Mouse (Mus musculus) monocyte, adult 5-6 weeks (primary cell): ENCODE measurements around the gene Fcgrt. TPM values are rescaled to one million over a fixed set of nuclear protein-coding genes. Genes with fewer than 3 reads are reported as not detected.
"Not testable (repeated sequence)": the region's sequence is repeated elsewhere in the genome, so short reads cannot be mapped to it uniquely, and the experiment has no call there.

Experiments
- ATAC-seq: fragments of 153-309, 156-312 bp; replicated peaks from 2 replicates; pipeline ENCODE4 v1.8.0; 2017; ENCODE audit warnings: mild to moderate bottlenecking; ENCODE audit not compliant: low TSS enrichment, insufficient number of reproducible peaks, severe bottlenecking, poor library complexity, low FRiP score
- total RNA-seq: library from RNA; stranded (forward); fragments of 200-1000, 200-491, 200-594 nt; gene quantifications from 3 replicates; pipeline ENCODE4 v1.2.3, GENCODE M21; 2017

Gene Fcgrt
- total RNA-seq, 1 experiment from 2014 or later, result 100 TPM

DNA sequence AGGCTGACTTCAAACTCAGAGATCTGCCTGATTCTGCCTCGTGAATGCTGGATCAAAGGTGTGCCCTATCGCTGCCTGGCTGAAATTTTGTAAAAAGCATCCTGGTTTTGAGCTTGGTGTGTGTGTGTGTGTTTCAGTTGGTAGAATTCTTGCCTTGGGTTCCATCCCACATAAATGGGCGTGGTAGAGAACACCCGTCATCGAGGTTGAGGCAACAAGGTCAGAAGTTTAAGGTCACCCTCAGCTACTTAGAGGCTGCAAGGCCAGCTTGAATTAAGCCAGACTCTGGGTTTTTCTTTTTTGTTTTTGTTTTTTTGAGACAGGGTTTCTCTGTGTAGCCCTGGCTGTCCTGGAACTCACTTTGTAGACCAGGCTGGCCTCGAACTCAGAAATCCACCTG lies 14.7 kb upstream of the Fcgrt start:
- ATAC-seq, result no peak

DNA sequence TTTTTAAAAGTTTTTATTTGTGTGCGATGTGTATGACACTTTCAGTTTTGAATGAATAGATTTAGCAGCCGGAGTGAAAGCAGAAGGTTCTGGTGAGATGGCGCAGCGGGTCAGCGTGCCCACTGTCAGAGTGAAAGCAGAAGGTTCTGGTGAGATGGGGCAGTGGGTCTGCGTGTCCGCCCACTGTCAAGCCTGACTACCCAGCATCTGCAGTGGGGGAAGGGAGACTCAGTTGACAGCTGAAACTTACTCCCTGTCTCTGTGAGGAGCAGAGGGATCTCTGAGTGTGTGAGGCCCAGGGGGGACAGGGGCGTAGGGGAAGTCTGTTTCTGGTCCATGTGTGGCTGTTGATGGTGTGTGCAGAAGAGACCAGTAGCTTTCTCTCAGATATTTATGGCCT lies 13.9 kb upstream of the Fcgrt start:
- no peak for ATAC-seq

DNA sequence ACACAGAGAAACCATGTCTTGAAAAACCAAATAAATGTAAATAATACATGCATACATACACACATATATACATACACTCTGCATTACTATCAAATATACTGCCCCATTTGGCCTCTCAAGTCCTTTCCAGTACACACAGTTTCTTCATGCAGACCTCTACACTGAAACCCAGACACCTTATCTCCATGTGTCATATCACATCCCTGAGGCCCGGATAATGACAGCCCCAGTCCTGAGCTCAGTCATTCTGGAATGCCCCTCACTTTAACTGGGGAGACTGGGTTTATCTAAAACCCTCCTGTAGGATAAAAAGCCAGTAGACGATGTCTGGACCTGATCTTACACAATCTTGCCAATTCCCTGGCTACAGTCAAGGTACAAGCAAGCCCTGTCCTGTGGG lies 9.8 kb upstream of the Fcgrt start:
- no peak for ATAC-seq

DNA sequence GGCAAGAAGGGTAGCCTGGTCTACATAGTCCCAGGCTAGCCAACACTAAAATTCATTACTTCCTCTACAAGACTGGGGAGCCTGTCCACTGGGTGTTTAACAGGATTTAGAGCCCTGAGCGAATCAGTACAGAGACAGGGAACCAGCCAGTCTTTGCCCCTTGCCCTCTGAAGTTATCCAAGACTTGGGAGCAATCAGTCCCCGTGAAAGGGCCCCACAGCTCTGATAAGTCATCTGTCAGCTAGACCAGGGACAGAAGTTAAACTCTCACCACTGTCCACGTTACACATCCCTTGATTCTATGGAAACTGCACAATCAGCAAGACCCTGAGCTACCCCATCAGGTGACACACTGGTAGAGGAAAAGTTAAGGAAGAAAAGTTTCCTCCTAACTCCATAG lies 8.9 kb upstream of the Fcgrt start:
- no peak for ATAC-seq

DNA sequence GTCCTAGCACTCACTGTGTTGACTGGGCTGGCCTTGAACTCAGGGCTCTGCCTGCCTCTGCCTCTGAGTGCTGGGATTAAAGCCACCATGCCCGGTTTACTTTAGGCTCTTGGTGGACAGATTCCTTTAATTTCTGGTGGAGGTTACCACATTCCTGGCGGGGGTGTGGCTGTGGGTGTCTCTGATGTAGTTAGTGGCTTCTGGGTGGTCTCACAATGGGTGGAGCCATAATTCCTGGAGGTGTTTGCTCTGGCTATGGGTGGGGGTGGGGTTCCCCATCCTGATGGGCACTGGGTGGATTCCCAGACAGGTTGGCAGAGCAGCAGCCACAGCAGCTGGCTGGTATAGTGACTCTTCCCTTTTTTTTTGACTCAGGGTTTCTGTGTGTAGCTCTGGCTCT lies 8.3 kb upstream of the Fcgrt start:
- no peak for ATAC-seq

DNA sequence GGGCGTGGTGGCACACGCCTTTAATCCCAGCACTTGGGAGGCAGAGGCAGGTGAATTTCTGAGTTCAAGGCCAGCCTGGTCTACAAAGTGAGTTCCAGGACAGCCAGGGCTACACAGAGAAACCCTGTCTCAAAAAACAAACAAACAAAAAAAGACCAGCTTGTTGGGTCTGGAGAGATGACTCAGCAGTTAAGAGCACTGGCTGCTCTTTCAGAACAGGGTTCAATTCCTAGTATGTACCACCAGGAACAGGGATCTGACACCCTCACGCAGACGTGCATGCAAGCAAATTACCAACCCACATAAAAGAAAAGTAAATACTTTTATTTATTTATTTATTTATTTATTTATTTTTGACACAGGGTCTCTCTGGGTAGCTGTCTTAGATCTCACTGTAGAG lies 6.4 kb upstream of the Fcgrt start:
- not testable (repeated sequence) for ATAC-seq

DNA sequence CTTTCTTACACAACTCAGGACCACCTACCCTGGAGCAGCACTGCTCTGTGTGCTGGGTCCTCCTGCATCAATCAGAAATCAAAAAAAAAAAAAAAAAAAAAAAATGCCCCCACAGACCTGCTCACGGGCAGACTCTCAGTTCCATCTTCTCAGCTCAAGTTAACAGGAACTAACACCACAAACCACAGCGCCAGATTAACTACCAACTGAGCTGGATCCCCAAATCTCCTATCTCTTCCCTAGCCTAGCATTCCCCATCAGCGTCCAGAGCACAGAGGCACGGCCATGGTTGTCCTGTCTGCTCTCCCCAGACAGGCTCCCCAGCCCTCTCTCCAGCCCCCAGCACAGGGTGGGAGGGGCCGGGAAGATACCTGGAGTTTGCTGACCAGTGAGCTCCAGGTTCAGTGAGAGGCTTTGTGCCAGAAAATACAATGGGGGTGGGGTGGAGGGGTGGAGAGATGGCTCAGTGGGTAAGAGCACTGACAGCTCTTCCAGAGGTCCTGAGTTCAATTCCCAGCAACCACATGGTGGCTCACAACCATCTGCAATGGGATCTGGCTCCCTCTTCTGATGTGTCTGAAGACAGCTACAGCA lies 3.5 kb upstream of the Fcgrt start:
- no peak for ATAC-seq

DNA sequence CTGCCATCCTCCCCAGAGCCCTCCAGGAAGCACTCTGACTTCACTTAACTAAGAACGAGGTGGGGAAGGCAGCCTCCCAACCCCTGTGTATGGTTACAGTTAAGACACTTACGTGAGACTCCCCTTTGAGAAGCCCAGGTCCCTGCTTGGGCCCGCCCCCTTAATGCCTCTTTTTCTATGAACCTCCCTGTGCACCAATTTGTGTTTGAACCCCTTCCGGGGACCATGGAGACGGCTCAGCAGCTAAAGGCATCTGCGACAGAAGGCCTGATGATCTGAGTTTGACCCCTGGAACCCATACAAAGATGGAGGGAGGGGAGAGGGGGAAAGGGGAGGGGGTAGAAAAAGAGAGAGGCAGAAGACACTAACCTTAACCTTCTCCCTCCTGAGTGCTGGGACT lies 2.8 kb upstream of the Fcgrt start:
- ATAC-seq, result no peak

DNA sequence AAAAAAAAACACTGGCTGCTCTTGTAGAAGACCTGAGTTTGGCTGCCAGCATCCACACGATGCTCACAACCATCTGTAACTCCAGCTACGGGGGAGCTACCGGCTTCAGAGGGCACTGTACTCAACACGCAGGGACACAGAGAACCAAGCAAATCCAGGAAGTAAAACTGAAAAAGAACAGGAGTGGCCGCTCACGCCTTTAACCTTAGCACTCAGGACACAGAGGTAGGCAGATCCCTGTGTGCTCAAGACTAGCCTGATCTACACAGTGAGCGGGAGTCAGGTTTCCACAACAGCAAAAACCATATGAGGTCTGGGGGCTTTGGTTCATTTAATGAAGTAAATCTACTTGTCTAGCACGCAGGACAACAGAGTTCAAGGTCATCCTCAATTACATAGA lies 1.8 kb upstream of the Fcgrt start:
- ATAC-seq, result no peak

DNA sequence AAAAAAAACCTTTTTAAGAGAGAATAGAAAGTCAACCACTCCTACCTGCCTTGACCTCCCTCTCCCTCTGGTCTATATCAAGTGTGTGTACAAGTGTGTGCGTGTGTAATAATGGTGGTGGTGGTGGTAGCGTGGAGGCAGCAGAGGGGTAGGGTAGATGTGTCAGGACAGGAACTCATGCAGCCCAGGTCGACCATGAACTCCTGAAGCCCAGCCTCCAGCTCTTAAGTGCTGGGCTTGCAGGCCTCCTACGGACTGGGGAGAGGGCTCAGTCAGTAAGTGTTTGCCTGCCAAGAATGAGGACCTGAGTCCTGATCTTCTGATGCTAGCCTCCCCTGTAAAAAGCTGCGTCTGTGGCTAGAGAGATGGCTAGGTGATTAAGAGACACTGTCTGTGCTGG lies 1.3 kb upstream of the Fcgrt start:
- ATAC-seq, result no peak

DNA sequence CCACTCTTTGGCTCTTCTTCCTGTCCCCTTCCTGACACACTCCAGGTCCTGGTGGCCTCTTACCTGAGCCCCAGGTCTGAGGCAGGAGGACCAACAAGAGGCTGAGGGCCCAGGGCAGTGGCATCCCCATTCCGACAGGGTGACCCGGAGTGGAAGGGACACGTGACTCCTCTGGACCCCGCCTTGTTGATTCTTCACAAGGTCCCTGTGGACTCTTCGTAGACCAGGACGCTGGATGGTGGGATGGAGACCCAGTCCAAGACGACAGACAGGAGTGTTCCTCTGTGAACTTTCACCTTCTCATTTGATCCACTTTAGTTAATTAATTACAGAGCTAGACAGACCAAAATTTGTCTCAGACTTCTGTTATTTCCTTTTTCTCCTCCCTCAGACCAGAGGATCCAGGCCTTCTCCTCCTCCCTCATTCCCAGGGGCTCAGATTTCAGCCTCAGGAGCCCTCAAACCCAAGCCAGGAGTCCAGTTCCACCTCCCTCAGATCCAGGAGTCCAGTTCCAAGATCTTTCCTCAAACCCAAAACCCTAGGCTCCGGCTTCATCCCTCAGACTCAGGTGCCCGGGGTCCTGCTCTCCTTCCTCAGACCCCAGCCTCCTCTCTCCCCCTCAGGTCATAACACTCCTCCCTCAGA lies 588 bp downstream of the Fcgrt start:
- no peak for ATAC-seq

DNA sequence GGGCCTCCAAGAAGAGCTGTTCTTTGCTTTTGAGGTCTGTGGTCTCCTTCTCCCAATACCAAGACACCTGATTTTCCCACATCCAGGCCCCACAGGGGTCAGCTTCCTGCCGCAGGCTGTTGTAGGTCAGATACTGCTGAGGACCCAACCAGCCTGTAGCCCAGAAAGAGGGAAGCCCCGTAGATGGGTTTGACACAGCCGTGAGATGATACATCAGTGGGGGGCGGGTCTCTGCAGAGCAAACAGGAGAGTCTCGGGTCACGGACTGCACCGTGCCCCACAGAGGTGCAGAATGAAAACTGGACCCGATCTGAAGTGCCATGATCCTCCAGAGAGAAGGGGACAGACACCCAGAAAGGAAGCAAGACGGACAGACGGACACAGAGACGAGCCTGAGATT lies 1.2 kb downstream of the Fcgrt start:
- ATAC-seq, result no peak

DNA sequence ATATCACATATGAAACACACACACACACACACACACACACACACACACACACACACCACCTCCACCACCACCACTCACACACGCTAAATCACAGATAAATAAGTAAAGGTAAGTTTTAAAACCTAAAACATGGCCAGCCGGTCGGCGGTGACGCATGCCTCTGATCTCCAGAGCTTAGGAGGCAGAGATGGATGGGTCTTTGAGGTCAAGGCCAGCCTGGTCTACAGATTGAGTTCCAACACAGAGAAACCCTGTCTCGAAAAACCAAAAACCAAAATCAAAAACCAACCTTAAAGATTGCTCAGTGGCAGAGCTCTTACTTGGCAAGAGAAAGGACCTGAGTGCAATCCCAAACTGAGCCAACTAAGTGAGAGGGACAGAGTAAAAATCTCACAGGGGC lies 3.6 kb downstream of the Fcgrt start:
- no peak for ATAC-seq

DNA sequence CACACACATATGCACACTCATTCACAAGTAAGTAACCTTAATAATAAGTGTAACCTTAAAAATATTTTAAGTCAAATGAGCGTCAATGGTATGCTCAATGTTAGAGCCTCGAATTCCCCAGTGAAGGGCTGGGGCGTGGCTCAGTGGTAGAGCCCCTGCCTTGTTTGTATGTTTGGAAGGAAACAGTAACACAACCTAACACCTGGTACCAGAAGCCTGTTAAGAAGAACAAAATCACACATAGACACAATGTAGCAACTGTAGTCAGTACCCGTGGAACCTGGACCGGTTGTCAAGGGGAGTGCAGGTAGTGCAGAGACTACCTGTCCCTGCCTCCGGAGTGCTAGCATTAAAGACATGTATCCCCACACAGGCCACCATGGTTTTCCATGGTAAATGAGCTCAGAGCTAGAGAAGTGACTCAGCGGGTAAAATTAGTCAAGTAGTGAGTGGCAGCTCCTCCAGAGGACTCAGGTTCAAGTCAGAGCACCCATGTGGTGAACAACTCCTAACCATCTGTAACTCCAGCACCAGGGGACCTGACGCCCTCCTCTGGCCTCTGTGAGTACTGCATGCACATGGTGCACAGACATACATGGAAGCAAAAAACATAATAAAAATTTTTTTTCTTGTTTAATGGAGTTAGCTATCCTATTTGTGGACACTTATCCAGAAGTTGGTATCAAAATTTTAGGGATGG lies 5.0 kb downstream of the Fcgrt start:
- ATAC-seq, result no peak

DNA sequence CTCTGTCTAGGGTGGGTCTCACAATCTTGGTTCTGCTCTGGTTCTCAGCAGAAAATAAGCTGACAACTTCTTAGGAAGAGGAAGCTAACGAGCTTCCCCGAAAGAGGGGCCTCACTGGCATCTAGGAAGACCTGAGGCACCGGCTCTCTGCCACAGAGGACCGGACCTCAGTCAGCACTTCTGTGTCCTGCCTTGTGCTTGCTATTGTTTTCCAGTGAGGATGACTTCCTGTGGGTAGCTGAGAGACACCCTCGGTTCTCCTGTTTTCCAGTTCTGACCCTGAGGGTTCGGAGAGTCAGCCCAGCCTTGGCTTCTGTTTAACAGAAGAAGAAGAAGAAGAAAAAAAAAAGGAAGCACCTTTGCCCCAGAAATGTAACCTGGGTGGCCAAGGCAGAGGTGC lies 6.2 kb downstream of the Fcgrt start:
- peak; percentile 49 for ATAC-seq

DNA sequence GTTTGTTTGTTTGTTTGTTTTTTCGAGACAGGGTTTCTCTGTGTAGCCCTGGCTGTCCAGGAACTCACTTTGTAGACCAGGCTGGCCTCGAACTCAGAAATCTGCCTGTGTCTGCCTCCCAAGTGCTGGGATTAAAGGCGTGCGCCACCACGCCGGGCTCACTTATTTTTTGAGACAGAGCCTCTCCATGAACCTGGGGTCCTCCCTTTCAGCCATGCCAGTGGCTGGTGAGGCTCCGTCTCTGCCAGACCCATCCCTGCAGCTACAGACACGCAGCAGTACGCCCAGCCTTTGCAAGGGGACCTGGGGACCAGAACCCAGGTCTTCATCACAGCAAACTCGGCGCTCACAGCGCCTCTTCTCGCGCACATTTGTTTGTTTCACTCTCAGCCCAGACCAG lies 7.7 kb downstream of the Fcgrt start:
- not testable (repeated sequence) for ATAC-seq

DNA sequence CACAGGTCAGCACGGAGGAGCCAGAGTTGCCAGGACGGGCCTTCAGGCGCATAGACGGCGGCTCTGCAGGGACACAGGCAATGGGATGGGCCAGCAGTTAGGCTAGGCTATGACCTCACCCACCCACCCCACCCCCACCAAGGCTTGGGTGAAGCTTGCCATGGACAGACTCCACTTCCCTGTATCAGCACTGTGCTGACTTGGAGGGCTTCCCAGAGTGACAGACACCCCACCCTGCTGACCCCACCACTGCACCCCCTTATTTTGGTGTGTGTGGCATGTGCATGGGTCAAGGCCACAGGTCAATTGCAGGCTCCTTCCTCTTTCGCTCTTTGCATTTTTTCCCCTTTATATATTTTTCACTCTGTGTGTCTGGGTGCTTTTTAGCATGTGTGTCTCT lies 8.3 kb downstream of the Fcgrt start:
- ATAC-seq, result peak; percentile 59

DNA sequence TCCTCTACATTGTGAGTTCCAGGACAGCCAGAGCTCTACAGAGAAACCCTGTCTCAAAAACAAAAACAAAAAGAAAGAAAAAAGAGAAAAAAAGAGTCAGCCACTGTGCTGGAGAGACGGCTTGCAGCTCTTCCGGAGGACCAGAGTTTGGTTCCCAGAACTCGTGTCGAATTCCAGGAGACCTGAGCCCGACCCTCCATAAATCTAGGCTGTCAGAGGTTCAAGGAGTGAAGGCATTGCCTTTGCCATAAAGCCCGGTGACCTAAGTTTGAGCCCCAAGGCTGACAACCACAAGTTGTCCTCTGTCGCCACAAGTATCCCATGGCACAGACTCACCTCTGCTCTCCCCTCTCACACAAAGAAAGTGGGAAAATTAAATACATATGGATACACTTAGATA lies 9.5 kb downstream of the Fcgrt start:
- ATAC-seq, result no peak

DNA sequence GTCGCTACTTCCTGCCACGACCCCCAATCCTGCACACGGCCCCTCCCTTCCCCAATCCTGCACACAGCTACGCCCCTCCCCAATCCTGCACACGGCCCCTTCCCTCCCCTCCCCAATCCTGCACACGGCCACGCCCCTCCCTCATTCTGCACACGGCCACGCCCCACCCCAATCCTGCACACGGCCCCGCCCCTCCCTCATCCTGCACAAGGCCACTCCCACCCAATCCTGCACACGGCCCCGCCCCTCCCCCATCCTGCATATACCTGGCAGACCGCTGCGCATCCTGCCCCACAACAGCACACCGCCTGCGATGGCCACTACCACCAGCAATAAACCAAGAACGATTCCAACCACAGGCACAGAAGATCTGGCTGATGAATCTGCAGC lies 10.1 kb downstream of the Fcgrt start:
- no peak for ATAC-seq

DNA sequence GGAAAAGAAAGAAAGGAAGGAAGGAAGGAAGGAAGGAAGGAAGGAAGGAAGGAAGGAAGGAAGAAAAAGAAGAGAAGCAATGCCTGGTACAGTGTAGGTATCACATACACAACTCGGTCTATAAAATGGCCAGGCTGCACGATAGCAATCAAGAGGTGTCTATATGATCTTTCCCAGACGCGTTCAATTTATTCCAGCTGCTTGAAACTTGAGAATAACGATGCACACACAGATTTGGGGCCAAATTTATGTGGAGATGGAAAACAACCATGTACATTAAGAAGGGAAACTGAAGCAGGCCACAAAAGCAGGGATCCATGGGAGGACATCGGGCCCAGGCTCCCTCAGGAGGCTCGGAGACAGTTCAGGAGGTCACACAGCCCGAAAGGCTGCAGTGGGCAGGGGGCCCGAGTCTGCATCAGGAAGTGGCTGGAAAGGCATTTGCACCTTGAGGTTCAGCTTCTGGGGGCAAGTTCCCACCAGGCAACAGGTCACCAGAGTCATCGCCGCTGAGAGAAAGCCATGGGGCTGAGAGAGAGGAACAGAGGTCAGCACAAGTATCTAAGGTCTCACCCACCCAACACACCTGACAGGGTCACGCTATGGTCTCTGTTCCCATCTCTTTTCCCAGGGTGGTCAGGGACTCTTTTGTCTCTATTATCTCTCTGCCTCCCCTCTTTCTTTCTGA lies 10.7 kb downstream of the Fcgrt start:
- no peak for ATAC-seq
